Mouse (Mus musculus) bone marrow macrophage, adult 2 months (primary cell): ENCODE measurements around the gene Sppl2a.

ENCODE experiments used
- CTCF ChIP-seq: IDR thresholded peaks from 2 replicates; pipeline ENCODE4 v1.5.1; 2012; ENCODE audit warnings: low read depth, mild to moderate bottlenecking, low read length, moderate library complexity
- POLR2A ChIP-seq: IDR thresholded peaks from 2 replicates; pipeline ENCODE4 v1.6.1; 2012; ENCODE audit warnings: mild to moderate bottlenecking, low read depth, low read length, borderline replicate concordance

GRCm38 (mm10) chr2:126950453-126950852 is 17.4 kb upstream of the Sppl2a start:
- TF ChIP-seq CTCF = no peak
- TF ChIP-seq POLR2A = no peak
